Mouse (Mus musculus) C2C12 (cell line): ENCODE results near the gene Skil. TPM values are rescaled to one million over a fixed set of nuclear protein-coding genes. Genes with fewer than 3 reads are reported as not detected.

Experiments used
- H3K27me3 ChIP-seq: one replicate; pipeline ENCODE4 v1.6.1; 2011; ENCODE audit not compliant: control insufficient read depth, insufficient read depth, insufficient read length
- H3K36me3 ChIP-seq: one replicate; pipeline ENCODE4 v1.6.1; 2011; ENCODE audit not compliant: control insufficient read depth, insufficient read depth
- H3K4me3 ChIP-seq: one replicate; pipeline ENCODE4 v1.5.1; 2011; ENCODE audit warnings: mild to moderate bottlenecking, control low read depth; ENCODE audit not compliant: poor library complexity, insufficient read depth, severe bottlenecking
- H3K79me2 ChIP-seq: one replicate; pipeline ENCODE4 v1.6.1; 2011; ENCODE audit not compliant: control insufficient read depth, insufficient read depth
- H3K79me3 ChIP-seq: one replicate; pipeline ENCODE4 v1.6.1; 2011; ENCODE audit warnings: low read depth, control low read depth
- H3ac ChIP-seq: one replicate; pipeline ENCODE3; 2011; ENCODE audit warnings: low read depth; ENCODE audit not compliant: control insufficient read depth, insufficient read length
- CEBPB ChIP-seq: IDR thresholded peaks from one replicate; pipeline ENCODE4 v1.6.1; 2011; ENCODE audit warnings: low read depth, mild to moderate bottlenecking, control low read depth, moderate library complexity
- CTCF ChIP-seq: IDR thresholded peaks from one replicate; pipeline ENCODE4 v1.5.1; 2011; ENCODE audit not compliant: control insufficient read depth, insufficient read depth, insufficient read length
- FOSL1 ChIP-seq: IDR thresholded peaks from one replicate; pipeline ENCODE4 v1.8.0; 2011; ENCODE audit warnings: mild to moderate bottlenecking, low read length; ENCODE audit not compliant: poor library complexity, insufficient read depth, severe bottlenecking
- MAX ChIP-seq: IDR thresholded peaks from one replicate; pipeline ENCODE4 v1.6.1; 2011; ENCODE audit warnings: mild to moderate bottlenecking, control low read depth
- MYOD1 ChIP-seq: IDR thresholded peaks from one replicate; pipeline ENCODE4 v1.6.1; 2011; ENCODE audit warnings: low read depth; ENCODE audit not compliant: control insufficient read depth, insufficient read length
- MYOG ChIP-seq: IDR thresholded peaks from one replicate; pipeline ENCODE4 v1.6.1; 2011; ENCODE audit not compliant: control insufficient read depth, insufficient read length; ENCODE audit errors: extremely low read depth
- USF1 ChIP-seq: IDR thresholded peaks from one replicate; pipeline ENCODE4 v1.6.1; 2011; ENCODE audit warnings: low read depth, mild to moderate bottlenecking, control low read depth, moderate library complexity
- polyA plus RNA-seq: library from polyadenylated mRNA; unstranded; fragments of >200 nt; fragmentation: generic; extraction: Trizol; gene quantifications from one replicate; pipeline ENCODE4 v1.2.1, GENCODE M21; 2012; ENCODE audit warnings: missing spikeins

Gene Skil
- polyA plus RNA-seq, 1 experiment: 15.0 TPM

- Histone ChIP-seq H3K79me2 (no peaks in the 10 kb centered on the region), H3K36me3 (peaks cover 13% of the 10 kb centered on the region), H3ac (no peak overlapping the region), H3K4me3 (no peak overlapping the region), H3K27me3 (no peaks in the 10 kb centered on the region), H3K79me3 (no peaks in the 10 kb centered on the region)
- TF ChIP-seq MAX (no peak), FOSL1 (no peak), CTCF (no peak), MYOG (no peak), CEBPB (no peak), USF1 (no peak), MYOD1 (no peak)
These were observed 40.0 kb upstream of the Skil start for GRCm38 (mm10) chr3:31054888-31055287.

GRCm38 (mm10) chr3:31056047-31056650 lies 38.7 kb upstream of the Skil start:
- H3K79me3 ChIP-seq: no peaks in the 10 kb centered on the region

GRCm38 (mm10) chr3:31056651-31057627 lies 37.9 kb upstream of the Skil start:
- Histone ChIP-seq H3K79me2 (no peaks in the 10 kb centered on the region), H3K79me3 (no peaks in the 10 kb centered on the region), H3K27me3 (no peaks in the 10 kb centered on the region), H3ac (peak overlapping the region; percentile 47), H3K4me3 (peak overlapping the region; percentile 25), H3K36me3 (no peaks in the 10 kb centered on the region)
- TF ChIP-seq MYOG (no peak), FOSL1 (no peak), MYOD1 (no peak), CEBPB (no peak), CTCF (peak; percentile 77), MAX (peak; percentile 38), USF1 (no peak)

More at GRCm38 (mm10) chr3:31056047-31056650, 38.7 kb upstream of the Skil start:
- Histone ChIP-seq H3K27me3 (no peaks in the 10 kb centered on the region), H3K36me3 (peaks cover under 1% of the 10 kb centered on the region), H3K4me3 (peak overlapping the region; percentile 25), H3K79me2 (no peaks in the 10 kb centered on the region), H3ac (peak overlapping the region; percentile 47)
- no peak for TF ChIP-seq USF1
- TF ChIP-seq MYOG: no peak
- no peak for TF ChIP-seq MAX
- TF ChIP-seq FOSL1: no peak
- no peak for TF ChIP-seq MYOD1

GRCm38 (mm10) chr3:31060745-31061102 lies 34.1 kb upstream of the Skil start:
- Histone ChIP-seq H3K36me3 (no peaks in the 10 kb centered on the region), H3K79me2 (no peaks in the 10 kb centered on the region), H3K79me3 (no peaks in the 10 kb centered on the region), H3K4me3 (no peak overlapping the region), H3ac (no peak overlapping the region), H3K27me3 (no peaks in the 10 kb centered on the region)
- no peak for TF ChIP-seq CTCF

- H3ac ChIP-seq: no peak overlapping the region
- no peaks in the 10 kb centered on the region for H3K36me3 ChIP-seq
- no peaks in the 10 kb centered on the region for H3K27me3 ChIP-seq
- H3K4me3 ChIP-seq: no peak overlapping the region
- H3K79me3 ChIP-seq: no peaks in the 10 kb centered on the region
- H3K79me2 ChIP-seq: no peaks in the 10 kb centered on the region
- TF ChIP-seq CEBPB (no peak), MYOD1 (peak; percentile 46), USF1 (no peak), CTCF (no peak), MYOG (no peak), FOSL1 (peak; percentile 59), MAX (no peak)
These were observed 33.6 kb upstream of the Skil start for GRCm38 (mm10) chr3:31061103-31061785.
